Mouse (Mus musculus) limb, embryonic 14.5 days (tissue): ENCODE data around the gene Tmod4. TPM values are rescaled to one million over a fixed set of nuclear protein-coding genes. Genes with fewer than 3 reads are reported as not detected.
A peak's percentile ranks its signal among the peaks of the same experiment; 100 is the strongest.

ENCODE experiments used
- ATAC-seq: fragments of 200-750 bp; cut with Nextera tagmentation; 2 replicates; pipeline ENCODE4 v1.8.0; 2017; ENCODE audit warnings: low read depth, moderate number of reproducible peaks, moderate TSS enrichment; ENCODE audit not compliant: low FRiP score
- DNase-seq: peaks from one replicate; pipeline ENCODE4 v3.0.0-alpha.2; 2015; ENCODE audit warnings: low spot score
- H3K27ac ChIP-seq: fragments of 300-500 bp; sonication (generic); replicated peaks from 2 replicates; pipeline ENCODE4 v1.5.1; 2014; ENCODE audit warnings: low read depth, mild to moderate bottlenecking, low read length, moderate library complexity, mixed read lengths
- H3K27me3 ChIP-seq: fragments of 300-500 bp; sonication (generic); 2 replicates; pipeline ENCODE4 v1.6.1; 2014; ENCODE audit warnings: low read length, mixed read lengths; ENCODE audit not compliant: control insufficient read depth, insufficient read depth
- H3K36me3 ChIP-seq: fragments of 300-500 bp; sonication (generic); 2 replicates; pipeline ENCODE4 v1.6.1; 2014; ENCODE audit warnings: mild to moderate bottlenecking, low read length, moderate library complexity, mixed read lengths; ENCODE audit not compliant: control insufficient read depth, insufficient read depth
- H3K4me1 ChIP-seq: fragments of 300-500 bp; sonication (generic); 2 replicates; pipeline ENCODE4 v1.6.1; 2014; ENCODE audit warnings: antibody characterized with exemption, low read length, mixed read lengths; ENCODE audit not compliant: control insufficient read depth, insufficient read depth
- H3K4me2 ChIP-seq: fragments of 300-500 bp; sonication (generic); replicated peaks from 2 replicates; pipeline ENCODE4 v1.6.1; 2014; ENCODE audit warnings: low read depth, mild to moderate bottlenecking, low read length, moderate library complexity; ENCODE audit not compliant: severe bottlenecking
- H3K4me3 ChIP-seq: fragments of 300-500 bp; sonication (generic); replicated peaks from 2 replicates; pipeline ENCODE4 v1.5.1; 2014; ENCODE audit warnings: low read length
- H3K9ac ChIP-seq: fragments of 300-500 bp; sonication (generic); 2 replicates; pipeline ENCODE4 v1.6.1; 2014; ENCODE audit warnings: mild to moderate bottlenecking, low read depth, low read length, moderate library complexity; ENCODE audit not compliant: severe bottlenecking
- H3K9me3 ChIP-seq: fragments of 300-500 bp; sonication (generic); 2 replicates; pipeline ENCODE4 v1.6.1; 2016; ENCODE audit warnings: low read length; ENCODE audit not compliant: control insufficient read depth
- POLR2A ChIP-seq: fragments of 200-500 bp; IDR thresholded peaks from 2 replicates; pipeline ENCODE4 v1.8.0; 2012; ENCODE audit warnings: inconsistent platforms, mild to moderate bottlenecking, moderate library complexity, borderline replicate concordance; ENCODE audit not compliant: insufficient read depth, insufficient read length; ENCODE audit errors: extremely low read depth
- WGBS: fragments of 180-500 bp; shearing (Covaris S2); extraction: QIAGEN DNeasy Blood & Tissue Kit; methylation state at CpG from one replicate; pipeline ENCODE4 v1.1.7; 2014; 5-methylcytosine and 5-hydroxymethylcytosine counted together
- polyA plus RNA-seq, 2 experiments: library from polyadenylated mRNA; depleted of rRNA in 1 of 2; stranded (reverse) in 1 of 2; unstranded in 1 of 2; fragments of >200 nt; fragmentation: Nextera tagmentation in 1 of 2; extraction: Ambion mirVana in 1 of 2; gene quantifications; 2 replicates each; pipeline versions ENCODE4 v1.2.1 to v1.2.3; 2012 to 2014

Gene Tmod4
- polyA plus RNA-seq, 2 experiments = 2.9 to 5.0 TPM

GRCm38 (mm10) chr3:95159987-95160963 is 36.0 kb downstream of the Tmod4 start, which contains the start of gene Sema6c:
TSS of gene Sema6c (plus strand) at chr3:95160457.
- Histone ChIP-seq H3K9me3 (no peaks in the 10 kb centered on the region), H3K4me2 (peak within 1 kb of the TSS; percentile 82), H3K9ac (peak within 1 kb of the TSS; percentile 74), H3K4me3 (peak within 1 kb of the TSS; percentile 93), H3K27me3 (no peaks in the 10 kb centered on the region), H3K4me1 (peaks cover 15% of the 10 kb centered on the region; the same call in 1 of the 2 replicates), H3K36me3 (peaks cover 11% of the 10 kb centered on the region), H3K27ac (peak within 1 kb of the TSS; percentile 63; the same call in 1 of the 2 replicates)
- ATAC-seq = peak; percentile 95
- WGBS = 2% methylated on average over 66 of the region's 66 CpGs
- 0 out of 2 replicates have a peak, but pooled peaks have one; percentile 15 for TF ChIP-seq POLR2A
- DNase-seq = peak; percentile 93

GRCm38 (mm10) chr3:95161041-95161551 is 36.8 kb downstream of the Tmod4 start:
- Histone ChIP-seq H3K4me3 (peak overlapping the region; percentile 93), H3K27me3 (no peaks in the 10 kb centered on the region), H3K9me3 (no peaks in the 10 kb centered on the region), H3K27ac (peak overlapping the region; percentile 63; the same call in 1 of the 2 replicates), H3K4me2 (peak overlapping the region; percentile 82), H3K9ac (peak overlapping the region; percentile 74), H3K4me1 (peaks cover 15% of the 10 kb centered on the region; the same call in 1 of the 2 replicates), H3K36me3 (peaks cover 16% of the 10 kb centered on the region)
- ATAC-seq = peak; percentile 38
- TF ChIP-seq POLR2A = no peak
- WGBS = under 1% methylated on average over 29 of the region's 30 CpGs
- peak; percentile 54 for DNase-seq

GRCm38 (mm10) chr3:95161618-95162344 is 37.5 kb downstream of the Tmod4 start:
- WGBS = 6% methylated on average over 9 of the region's 9 CpGs
- Histone ChIP-seq H3K27me3 (no peaks in the 10 kb centered on the region), H3K4me3 (peak overlapping the region; percentile 93), H3K4me2 (peak overlapping the region; percentile 82), H3K4me1 (peaks cover 15% of the 10 kb centered on the region; the same call in 1 of the 2 replicates), H3K27ac (peak overlapping the region; percentile 63; the same call in 1 of the 2 replicates), H3K9me3 (no peaks in the 10 kb centered on the region), H3K9ac (peak overlapping the region; percentile 74), H3K36me3 (peaks cover 23% of the 10 kb centered on the region)
- ATAC-seq (no peak), DNase-seq (peak; percentile 41)
- no peak for TF ChIP-seq POLR2A

- DNase-seq (no peak), ATAC-seq (no peak)
- H3K27ac ChIP-seq = no peak overlapping the region
- no peak overlapping the region for H3K9ac ChIP-seq
- TF ChIP-seq POLR2A = no peak
- H3K27me3 ChIP-seq = no peaks in the 10 kb centered on the region
- H3K4me2 ChIP-seq = peak overlapping the region; percentile 82
- peaks cover 28% of the 10 kb centered on the region for H3K36me3 ChIP-seq
- H3K9me3 ChIP-seq = no peaks in the 10 kb centered on the region
- H3K4me1 ChIP-seq = peaks cover 15% of the 10 kb centered on the region; the same call in 1 of the 2 replicates
- peak overlapping the region; percentile 93 for H3K4me3 ChIP-seq
- WGBS = 29% methylated on average over 2 of the region's 2 CpGs
Observed at GRCm38 (mm10) chr3:95162345-95162628, 38.0 kb downstream of the Tmod4 start.
